Mouse (Mus musculus): ENCODE results near the gene Fam216a. TPM values are rescaled to one million over a fixed set of nuclear protein-coding genes. Genes with fewer than 3 reads are reported as not detected.

Gene Fam216a
- polyA plus RNA-seq, 1 experiment from 2014 or later = 86.9 TPM

- Histone ChIP-seq H3K4me3 (no peak overlapping the region), H3K4me2 (no peak overlapping the region), H3K9me3 (0 out of 2 replicates have a peak, but pooled peaks cover 3% of the 10 kb centered on the region), H3K4me1 (no peaks in the 10 kb centered on the region), H3K9ac (no peak overlapping the region; the same call in 1 of the 2 replicates), H3K27ac (no peak overlapping the region), H3K27me3 (no peaks in the 10 kb centered on the region), H3K36me3 (peaks cover 83% of the 10 kb centered on the region)
- ATAC-seq (ENCODE audit: insufficient number of reproducible peaks, insufficient read depth, low FRiP score, low TSS enrichment, low read depth) = no peak
- WGBS = 89% methylated on average over 13 of the region's 13 CpGs
Measured at GRCm38 (mm10) chr5:122402160-122402559, 30.0 kb upstream of the Fam216a start.

GRCm38 (mm10) chr5:122401303-122401640, 29.1 kb upstream of the Fam216a start:
- Histone ChIP-seq H3K27me3 (no peaks in the 10 kb centered on the region), H3K9ac (no peak overlapping the region), H3K9me3 (no peaks in the 10 kb centered on the region), H3K27ac (no peak overlapping the region), H3K4me1 (no peaks in the 10 kb centered on the region), H3K36me3 (peaks cover 81% of the 10 kb centered on the region), H3K4me3 (no peak overlapping the region), H3K4me2 (no peak overlapping the region)
- ATAC-seq (ENCODE audit: insufficient number of reproducible peaks, insufficient read depth, low FRiP score, low TSS enrichment, low read depth) = no peak
- WGBS = 25% methylated on average over 8 of the region's 8 CpGs

GRCm38 (mm10) chr5:122400628-122401302, 28.6 kb upstream of the Fam216a start:
- Histone ChIP-seq H3K4me3 (no peak overlapping the region), H3K4me1 (no peaks in the 10 kb centered on the region), H3K36me3 (peaks cover 76% of the 10 kb centered on the region), H3K9ac (no peak overlapping the region), H3K4me2 (no peak overlapping the region), H3K27me3 (no peaks in the 10 kb centered on the region), H3K27ac (no peak overlapping the region), H3K9me3 (no peaks in the 10 kb centered on the region)
- WGBS = 83% methylated on average over 18 of the region's 18 CpGs
- ATAC-seq (ENCODE audit: insufficient number of reproducible peaks, insufficient read depth, low FRiP score, low TSS enrichment, low read depth) = no peak

- no peak overlapping the region for H3K4me2 ChIP-seq
- no peak overlapping the region for H3K27ac ChIP-seq
- H3K4me3 ChIP-seq = no peak overlapping the region
- no peaks in the 10 kb centered on the region for H3K27me3 ChIP-seq
- no peak overlapping the region for H3K9ac ChIP-seq
- H3K36me3 ChIP-seq = peaks cover 72% of the 10 kb centered on the region
- no peak for ATAC-seq (ENCODE audit: insufficient number of reproducible peaks, insufficient read depth, low FRiP score, low TSS enrichment, low read depth)
- H3K9me3 ChIP-seq = no peaks in the 10 kb centered on the region
- H3K4me1 ChIP-seq = no peaks in the 10 kb centered on the region
- WGBS = 94% methylated on average over 8 of the region's 8 CpGs
Measured at GRCm38 (mm10) chr5:122399871-122400270, 27.7 kb upstream of the Fam216a start.

- Histone ChIP-seq H3K4me1 (peaks cover 10% of the 10 kb centered on the region), H3K36me3 (peaks cover 50% of the 10 kb centered on the region), H3K4me3 (no peak overlapping the region), H3K27me3 (no peaks in the 10 kb centered on the region), H3K9ac (no peak overlapping the region), H3K4me2 (no peak overlapping the region), H3K9me3 (no peaks in the 10 kb centered on the region), H3K27ac (no peak overlapping the region)
- no peak for ATAC-seq (ENCODE audit: insufficient number of reproducible peaks, insufficient read depth, low FRiP score, low TSS enrichment, low read depth)
- 89% methylated on average over 8 of the region's 8 CpGs for WGBS
Measured at GRCm38 (mm10) chr5:122397495-122397894, 25.3 kb upstream of the Fam216a start.

- H3K4me1 ChIP-seq = peaks cover 12% of the 10 kb centered on the region
- WGBS = 85% methylated on average over 10 of the region's 10 CpGs
- no peaks in the 10 kb centered on the region for H3K9me3 ChIP-seq
- H3K4me3 ChIP-seq = no peak overlapping the region
- H3K9ac ChIP-seq = no peak overlapping the region
- no peak overlapping the region for H3K4me2 ChIP-seq
- peak overlapping the region; percentile 39 for H3K27ac ChIP-seq
- no peaks in the 10 kb centered on the region for H3K27me3 ChIP-seq
- peaks cover 43% of the 10 kb centered on the region for H3K36me3 ChIP-seq
- no peak for ATAC-seq (ENCODE audit: insufficient number of reproducible peaks, insufficient read depth, low FRiP score, low TSS enrichment, low read depth)
Measured at GRCm38 (mm10) chr5:122396791-122397190, 24.6 kb upstream of the Fam216a start.

GRCm38 (mm10) chr5:122393887-122394286, 21.7 kb upstream of the Fam216a start:
- Histone ChIP-seq H3K27me3 (no peaks in the 10 kb centered on the region), H3K9me3 (no peaks in the 10 kb centered on the region), H3K36me3 (peaks cover 23% of the 10 kb centered on the region), H3K4me1 (peaks cover 12% of the 10 kb centered on the region), H3K27ac (no peak overlapping the region), H3K4me3 (no peak overlapping the region), H3K4me2 (no peak overlapping the region), H3K9ac (no peak overlapping the region)
- WGBS = 60% methylated on average over 2 of the region's 2 CpGs
- no peak for ATAC-seq (ENCODE audit: insufficient number of reproducible peaks, insufficient read depth, low FRiP score, low TSS enrichment, low read depth)

- no peak for ATAC-seq (ENCODE audit: insufficient number of reproducible peaks, insufficient read depth, low FRiP score, low TSS enrichment, low read depth)
- H3K9ac ChIP-seq = peak overlapping the region; percentile 93
- H3K4me2 ChIP-seq = peak overlapping the region; percentile 87
- H3K9me3 ChIP-seq = no peaks in the 10 kb centered on the region
- peaks cover 16% of the 10 kb centered on the region for H3K36me3 ChIP-seq
- peak overlapping the region; percentile 85 for H3K4me3 ChIP-seq
- peaks cover 12% of the 10 kb centered on the region for H3K4me1 ChIP-seq
- H3K27ac ChIP-seq = no peak overlapping the region
- H3K27me3 ChIP-seq = no peaks in the 10 kb centered on the region
- 17% methylated on average over 19 of the region's 19 CpGs for WGBS
Measured at GRCm38 (mm10) chr5:122392227-122393004, 20.3 kb upstream of the Fam216a start.

- Histone ChIP-seq H3K9me3 (no peaks in the 10 kb centered on the region), H3K36me3 (peaks cover 9% of the 10 kb centered on the region), H3K27me3 (no peaks in the 10 kb centered on the region), H3K27ac (0 out of 2 replicates have a peak within 1 kb of the TSS, but pooled peaks have one; percentile 33), H3K4me1 (peaks cover 12% of the 10 kb centered on the region), H3K4me3 (peak within 1 kb of the TSS; percentile 85), H3K4me2 (peak within 1 kb of the TSS; percentile 87), H3K9ac (peak within 1 kb of the TSS; percentile 93)
- peak; percentile 81 for ATAC-seq (ENCODE audit: insufficient number of reproducible peaks, insufficient read depth, low FRiP score, low TSS enrichment, low read depth)
- WGBS = under 1% methylated on average over 39 of the region's 39 CpGs
Measured at GRCm38 (mm10) chr5:122391786-122392180, 19.6 kb upstream of the Fam216a start, which contains the start of gene Arpc3. Arpc3 (plus strand) TSS chr5:122391878.

GRCm38 (mm10) chr5:122391178-122391785, 19.1 kb upstream of the Fam216a start:
- H3K9ac ChIP-seq = no peak overlapping the region; the same call in 1 of the 2 replicates
- 54% methylated on average over 16 of the region's 16 CpGs for WGBS
- no peaks in the 10 kb centered on the region for H3K9me3 ChIP-seq
- H3K27ac ChIP-seq = no peak overlapping the region
- H3K36me3 ChIP-seq = 0 out of 2 replicates have a peak, but pooled peaks cover 6% of the 10 kb centered on the region
- ATAC-seq (ENCODE audit: insufficient number of reproducible peaks, insufficient read depth, low FRiP score, low TSS enrichment, low read depth) = no peak
- H3K4me3 ChIP-seq = peak overlapping the region; percentile 85
- peaks cover 12% of the 10 kb centered on the region for H3K4me1 ChIP-seq
- no peaks in the 10 kb centered on the region for H3K27me3 ChIP-seq
- H3K4me2 ChIP-seq = peak overlapping the region; percentile 87

GRCm38 (mm10) chr5:122390671-122391070, 18.5 kb upstream of the Fam216a start:
- peaks cover 12% of the 10 kb centered on the region for H3K4me1 ChIP-seq
- no peaks in the 10 kb centered on the region for H3K27me3 ChIP-seq
- H3K9me3 ChIP-seq = no peaks in the 10 kb centered on the region
- H3K27ac ChIP-seq = no peak overlapping the region
- no peak for ATAC-seq (ENCODE audit: insufficient number of reproducible peaks, insufficient read depth, low FRiP score, low TSS enrichment, low read depth)
- H3K4me2 ChIP-seq = no peak overlapping the region
- 0 out of 2 replicates have a peak, but pooled peaks cover 6% of the 10 kb centered on the region for H3K36me3 ChIP-seq
- no peak overlapping the region for H3K4me3 ChIP-seq
- H3K9ac ChIP-seq = no peak overlapping the region
